Mouse (Mus musculus): ENCODE data around the gene Smad6. TPM values are rescaled to one million over a fixed set of nuclear protein-coding genes. Genes with fewer than 3 reads are reported as not detected.
A peak's percentile ranks its signal among the peaks of the same experiment; 100 is the strongest.

Smad6 gene
- polyA plus RNA-seq, 1 experiment from 2014 or later = 2.0 TPM

- ATAC-seq (ENCODE audit: low FRiP score, low TSS enrichment) = no peak
- Histone ChIP-seq H3K27me3 (ENCODE audit: control insufficient read depth, insufficient read depth, low read length) (no peaks in the 10 kb centered on the region), H3K9me3 (ENCODE audit: control insufficient read depth, low read length) (no peaks in the 10 kb centered on the region), H3K27ac (replicated peaks; ENCODE audit: low read depth, low read length) (no peak overlapping the region), H3K4me1 (ENCODE audit: control insufficient read depth, insufficient read depth, low read length) (peaks cover 9% of the 10 kb centered on the region), H3K9ac (replicated peaks; ENCODE audit: low read length) (no peak overlapping the region), H3K4me3 (replicated peaks; ENCODE audit: low read depth, low read length) (no peak overlapping the region), H3K36me3 (ENCODE audit: control insufficient read depth, insufficient read depth, low read length) (no peaks in the 10 kb centered on the region), H3K4me2 (ENCODE audit: low read length) (no peak overlapping the region)
- DNase-seq = no peak
- WGBS = 90% methylated on average over 6 of the region's 6 CpGs
These were observed 36.7 kb downstream of the Smad6 start for GRCm38 (mm10) chr9:63985125-63985524.

DNA sequence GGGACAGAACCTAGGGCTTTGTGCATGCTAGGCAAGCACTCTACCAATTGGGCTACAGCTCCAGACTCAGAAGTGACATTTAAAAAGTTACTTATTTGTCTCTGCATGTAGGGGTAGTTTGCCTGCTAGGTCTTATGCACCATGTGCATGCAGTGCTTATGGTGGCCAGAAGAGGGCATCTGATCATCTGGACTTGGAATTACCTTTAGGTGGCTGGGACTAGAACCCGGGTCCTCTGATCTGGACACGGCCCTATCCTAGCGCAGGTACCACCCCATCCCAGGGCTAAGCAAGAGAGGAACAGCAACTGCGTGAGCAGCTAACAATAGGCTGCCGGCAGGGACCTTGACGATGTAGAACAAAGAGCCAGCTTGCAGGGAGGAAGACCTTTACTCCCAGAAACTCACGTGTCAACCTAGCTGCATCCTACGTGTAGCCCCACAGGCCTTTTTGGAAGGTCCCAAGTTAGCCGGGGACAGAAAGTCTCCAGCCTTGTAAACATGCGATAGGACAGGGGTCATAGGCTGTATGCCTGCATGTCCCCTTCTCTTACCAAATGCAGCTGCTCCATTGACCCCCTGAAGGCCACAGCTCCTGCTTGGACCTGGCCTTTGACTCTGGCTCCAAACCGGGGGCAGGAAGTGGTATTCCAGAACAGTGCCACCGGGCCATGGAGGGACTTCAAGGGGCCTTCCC, 38.8 kb downstream of the Smad6 start:
- Histone ChIP-seq H3K9ac (replicated peaks; ENCODE audit: low read length) (no peak overlapping the region), H3K4me2 (ENCODE audit: low read length) (no peak overlapping the region), H3K9me3 (ENCODE audit: control insufficient read depth, low read length) (no peaks in the 10 kb centered on the region), H3K36me3 (ENCODE audit: control insufficient read depth, insufficient read depth, low read length) (no peaks in the 10 kb centered on the region), H3K27me3 (ENCODE audit: control insufficient read depth, insufficient read depth, low read length) (no peaks in the 10 kb centered on the region), H3K4me1 (ENCODE audit: control insufficient read depth, insufficient read depth, low read length) (peaks cover 12% of the 10 kb centered on the region), H3K27ac (replicated peaks; ENCODE audit: low read depth, low read length) (no peak overlapping the region), H3K4me3 (replicated peaks; ENCODE audit: low read depth, low read length) (no peak overlapping the region)
- ATAC-seq (ENCODE audit: low FRiP score, low TSS enrichment) = no peak
- WGBS = 84% methylated on average over 12 of the region's 12 CpGs
- no peak for DNase-seq

- 87% methylated on average over 4 of the region's 4 CpGs for WGBS
- DNase-seq (no peak), ATAC-seq (ENCODE audit: low FRiP score, low TSS enrichment) (no peak)
- Histone ChIP-seq H3K27me3 (ENCODE audit: control insufficient read depth, insufficient read depth, low read length) (no peaks in the 10 kb centered on the region), H3K9ac (replicated peaks; ENCODE audit: low read length) (no peak overlapping the region), H3K4me3 (replicated peaks; ENCODE audit: low read depth, low read length) (no peak overlapping the region), H3K36me3 (ENCODE audit: control insufficient read depth, insufficient read depth, low read length) (no peaks in the 10 kb centered on the region), H3K27ac (replicated peaks; ENCODE audit: low read depth, low read length) (no peak overlapping the region), H3K9me3 (ENCODE audit: control insufficient read depth, low read length) (no peaks in the 10 kb centered on the region), H3K4me2 (ENCODE audit: low read length) (no peak overlapping the region), H3K4me1 (ENCODE audit: control insufficient read depth, insufficient read depth, low read length) (peaks cover 12% of the 10 kb centered on the region)
These were observed 39.9 kb downstream of the Smad6 start for GRCm38 (mm10) chr9:63981912-63982311.

- Histone ChIP-seq H3K36me3 (ENCODE audit: control insufficient read depth, insufficient read depth, low read length) (no peaks in the 10 kb centered on the region), H3K4me2 (ENCODE audit: low read length) (no peak overlapping the region), H3K27me3 (ENCODE audit: control insufficient read depth, insufficient read depth, low read length) (no peaks in the 10 kb centered on the region), H3K4me3 (replicated peaks; ENCODE audit: low read depth, low read length) (no peak overlapping the region), H3K9me3 (ENCODE audit: control insufficient read depth, low read length) (no peaks in the 10 kb centered on the region), H3K4me1 (ENCODE audit: control insufficient read depth, insufficient read depth, low read length) (peaks cover 12% of the 10 kb centered on the region), H3K27ac (replicated peaks; ENCODE audit: low read depth, low read length) (no peak overlapping the region), H3K9ac (replicated peaks; ENCODE audit: low read length) (no peak overlapping the region)
- DNase-seq (no peak), ATAC-seq (ENCODE audit: low FRiP score, low TSS enrichment) (no peak)
- WGBS = 85% methylated on average over 4 of the region's 4 CpGs
These were observed 40.5 kb downstream of the Smad6 start for GRCm38 (mm10) chr9:63981371-63981770.

- H3K4me3 ChIP-seq (replicated peaks; ENCODE audit: low read depth, low read length) = no peak overlapping the region
- 7% methylated on average over 18 of the region's 18 CpGs for WGBS
- no peak overlapping the region for H3K9ac ChIP-seq (replicated peaks; ENCODE audit: low read length)
- ATAC-seq (ENCODE audit: low FRiP score, low TSS enrichment) (no peak), DNase-seq (peak; percentile 33)
- no peaks in the 10 kb centered on the region for H3K36me3 ChIP-seq (ENCODE audit: control insufficient read depth, insufficient read depth, low read length)
- no peaks in the 10 kb centered on the region for H3K9me3 ChIP-seq (ENCODE audit: control insufficient read depth, low read length)
- peaks cover 18% of the 10 kb centered on the region for H3K4me1 ChIP-seq (ENCODE audit: control insufficient read depth, insufficient read depth, low read length)
- no peaks in the 10 kb centered on the region for H3K27me3 ChIP-seq (ENCODE audit: control insufficient read depth, insufficient read depth, low read length)
- H3K27ac ChIP-seq (replicated peaks; ENCODE audit: low read depth, low read length) = 0 out of 2 replicates have a peak overlapping the region, but pooled peaks have one; percentile 8
- H3K4me2 ChIP-seq (ENCODE audit: low read length) = peak overlapping the region; percentile 10; the same call in 1 of the 2 replicates
These were observed 41.4 kb downstream of the Smad6 start for GRCm38 (mm10) chr9:63980179-63981086.

DNA sequence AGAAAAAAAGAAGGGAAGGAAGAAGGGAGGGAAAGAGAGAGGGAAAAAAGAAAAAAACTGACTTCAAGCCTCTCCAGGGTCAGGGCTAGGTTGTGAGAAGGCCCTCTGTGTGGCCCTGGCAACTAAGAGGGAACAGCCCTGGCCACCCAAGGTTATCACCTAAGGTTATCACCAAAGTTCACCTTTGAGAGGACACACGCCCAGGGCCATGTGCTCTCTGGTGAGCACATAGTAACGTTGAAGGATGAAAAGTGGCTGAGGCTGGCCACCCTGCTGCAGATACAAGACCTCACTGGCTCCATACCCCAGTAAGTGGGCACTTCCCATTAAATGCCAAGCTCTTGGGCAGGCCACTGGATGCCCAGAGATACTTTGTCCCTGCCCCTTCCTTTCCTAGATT, 42.6 kb downstream of the Smad6 start:
- H3K27me3 ChIP-seq (ENCODE audit: control insufficient read depth, insufficient read depth, low read length) = no peaks in the 10 kb centered on the region
- no peak overlapping the region for H3K9ac ChIP-seq (replicated peaks; ENCODE audit: low read length)
- ATAC-seq (ENCODE audit: low FRiP score, low TSS enrichment) (no peak), DNase-seq (no peak)
- H3K9me3 ChIP-seq (ENCODE audit: control insufficient read depth, low read length) = no peaks in the 10 kb centered on the region
- H3K4me3 ChIP-seq (replicated peaks; ENCODE audit: low read depth, low read length) = no peak overlapping the region
- no peaks in the 10 kb centered on the region for H3K36me3 ChIP-seq (ENCODE audit: control insufficient read depth, insufficient read depth, low read length)
- H3K4me2 ChIP-seq (ENCODE audit: low read length) = no peak overlapping the region
- H3K4me1 ChIP-seq (ENCODE audit: control insufficient read depth, insufficient read depth, low read length) = peaks cover 18% of the 10 kb centered on the region
- 89% methylated on average over 2 of the region's 2 CpGs for WGBS
- no peak overlapping the region for H3K27ac ChIP-seq (replicated peaks; ENCODE audit: low read depth, low read length)

DNA sequence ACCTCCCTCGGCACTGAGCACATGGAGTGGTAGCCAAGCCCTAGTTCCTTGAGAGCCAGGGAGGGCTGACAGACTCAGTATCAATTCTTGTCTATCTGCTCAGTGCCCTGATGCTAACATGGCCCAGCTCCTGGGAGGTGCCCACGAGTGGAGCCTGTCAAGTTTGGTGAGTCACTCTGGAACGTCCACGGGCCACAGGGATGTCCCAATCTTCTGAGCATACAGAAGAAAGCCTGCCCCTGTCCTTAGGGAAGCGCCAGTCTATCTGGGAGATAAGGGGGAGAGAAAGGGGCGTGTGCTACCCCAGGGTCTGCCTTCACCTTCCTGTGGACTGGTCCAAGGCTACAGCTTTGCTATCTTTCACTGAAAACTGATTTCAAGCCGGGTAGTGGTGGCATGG, 43.2 kb downstream of the Smad6 start:
- ATAC-seq (ENCODE audit: low FRiP score, low TSS enrichment) (no peak), DNase-seq (no peak)
- no peak overlapping the region for H3K9ac ChIP-seq (replicated peaks; ENCODE audit: low read length)
- H3K27me3 ChIP-seq (ENCODE audit: control insufficient read depth, insufficient read depth, low read length) = no peaks in the 10 kb centered on the region
- H3K9me3 ChIP-seq (ENCODE audit: control insufficient read depth, low read length) = no peaks in the 10 kb centered on the region
- H3K4me1 ChIP-seq (ENCODE audit: control insufficient read depth, insufficient read depth, low read length) = peaks cover 18% of the 10 kb centered on the region
- H3K4me3 ChIP-seq (replicated peaks; ENCODE audit: low read depth, low read length) = no peak overlapping the region
- H3K27ac ChIP-seq (replicated peaks; ENCODE audit: low read depth, low read length) = no peak overlapping the region
- no peaks in the 10 kb centered on the region for H3K36me3 ChIP-seq (ENCODE audit: control insufficient read depth, insufficient read depth, low read length)
- 82% methylated on average over 7 of the region's 7 CpGs for WGBS
- H3K4me2 ChIP-seq (ENCODE audit: low read length) = no peak overlapping the region

DNA sequence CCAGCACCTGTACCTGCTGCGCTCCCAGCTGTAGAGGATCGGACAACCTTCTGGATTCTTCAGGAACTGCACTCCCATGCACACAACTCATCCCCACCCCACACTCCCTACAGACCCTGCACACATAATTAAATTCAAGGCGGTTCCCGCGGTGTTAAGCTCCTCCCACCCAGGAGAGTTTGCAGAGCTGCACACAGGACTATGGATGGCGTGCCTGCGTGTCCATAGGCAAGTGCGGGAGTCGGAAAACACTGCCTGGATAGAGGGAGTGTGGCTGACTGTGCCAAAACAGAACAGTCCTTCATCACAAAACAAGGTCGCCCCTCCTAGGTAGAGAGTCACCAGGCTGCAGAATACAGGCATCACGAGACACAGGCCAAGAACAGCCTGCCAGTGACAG, 45.9 kb downstream of the Smad6 start:
- Histone ChIP-seq H3K27ac (replicated peaks; ENCODE audit: low read depth, low read length) (no peak overlapping the region), H3K4me1 (ENCODE audit: control insufficient read depth, insufficient read depth, low read length) (peaks cover 17% of the 10 kb centered on the region), H3K9me3 (ENCODE audit: control insufficient read depth, low read length) (no peaks in the 10 kb centered on the region), H3K27me3 (ENCODE audit: control insufficient read depth, insufficient read depth, low read length) (no peaks in the 10 kb centered on the region), H3K9ac (replicated peaks; ENCODE audit: low read length) (0 out of 2 replicates have a peak overlapping the region, but pooled peaks have one; percentile 16), H3K4me3 (replicated peaks; ENCODE audit: low read depth, low read length) (no peak overlapping the region), H3K4me2 (ENCODE audit: low read length) (0 out of 2 replicates have a peak overlapping the region, but pooled peaks have one; percentile 4), H3K36me3 (ENCODE audit: control insufficient read depth, insufficient read depth, low read length) (no peaks in the 10 kb centered on the region)
- ATAC-seq (ENCODE audit: low FRiP score, low TSS enrichment) (no peak), DNase-seq (peak; percentile 37)
- WGBS = 18% methylated on average over 11 of the region's 11 CpGs

All from midbrain, embryonic 14.5 days (tissue).